Mouse (Mus musculus) cerebellum, adult 11 months (tissue): ENCODE measurements around the gene Gapdh.

ENCODE experiments used
- DNase-seq: peaks from one replicate; pipeline ENCODE4 v3.0.0; 2022

The Gapdh gene

GRCm38 (mm10) chr6:125148926-125149568 is 17.2 kb downstream of the Gapdh start:
- peak; percentile 44 for DNase-seq

- DNase-seq, result peak; percentile 44
Observed at GRCm38 (mm10) chr6:125148251-125148925, 17.9 kb downstream of the Gapdh start.

GRCm38 (mm10) chr6:125147329-125147728 is 18.9 kb downstream of the Gapdh start:
- DNase-seq, result no peak

- no peak for DNase-seq
Observed at GRCm38 (mm10) chr6:125146797-125147196, 19.5 kb downstream of the Gapdh start.

- DNase-seq, result no peak
Observed at GRCm38 (mm10) chr6:125146148-125146547, 20.1 kb downstream of the Gapdh start.

GRCm38 (mm10) chr6:125145479-125145951 is 20.8 kb downstream of the Gapdh start:
- peak; percentile 48 for DNase-seq

- DNase-seq, result peak; percentile 91
Observed at GRCm38 (mm10) chr6:125145001-125145400, 21.3 kb downstream of the Gapdh start, which contains the start of gene Iffo1. TSS of gene Iffo1 (plus strand) at chr6:125145241.

- no peak for DNase-seq
Observed at GRCm38 (mm10) chr6:125143904-125144303, 22.4 kb downstream of the Gapdh start.

- DNase-seq, result no peak
Observed at GRCm38 (mm10) chr6:125143128-125143527, 23.1 kb downstream of the Gapdh start.

- DNase-seq, result no peak
Observed at GRCm38 (mm10) chr6:125142436-125142835, 23.8 kb downstream of the Gapdh start.

- no peak for DNase-seq
Observed at GRCm38 (mm10) chr6:125139747-125140146, 26.5 kb downstream of the Gapdh start.

GRCm38 (mm10) chr6:125137002-125137671 is 29.1 kb downstream of the Gapdh start:
- no peak for DNase-seq

- no peak for DNase-seq
Observed at GRCm38 (mm10) chr6:125132470-125132869, 33.8 kb downstream of the Gapdh start.

- peak; percentile 82 for DNase-seq
Observed at GRCm38 (mm10) chr6:125131302-125132156, 34.7 kb downstream of the Gapdh start, which contains the start of gene Nop2. TSS of gene Nop2 (plus strand) at chr6:125131909.

- DNase-seq, result no peak
Observed at GRCm38 (mm10) chr6:125129710-125130402, 36.4 kb downstream of the Gapdh start.

GRCm38 (mm10) chr6:125128724-125129123 is 37.5 kb downstream of the Gapdh start:
- DNase-seq, result no peak

- no peak for DNase-seq
Observed at GRCm38 (mm10) chr6:125119387-125119786, 46.9 kb downstream of the Gapdh start.

- no peak for DNase-seq
Observed at GRCm38 (mm10) chr6:125112553-125112952, 53.7 kb downstream of the Gapdh start.
